Comparison of ENCODE assay signal across 9 mouse cellular contexts in genomic region chr11:116725031-116725948, GRCm38 (mm10). TPM values are rescaled to one million over a fixed set of nuclear protein-coding genes. Genes with fewer than 3 reads are reported as not detected.
DNase-seq lines count a peak whose midpoint lies in the region; ATAC-seq and TF ChIP-seq lines count a peak whose summit lies in the region.
"Had no signal": no experiment of that assay in that cellular context is flagged by ENCODE, and none has a peak within 500 bp of the region (broad histone marks: within the 10 kb centered on the region; RNA-seq: fewer than 3 reads in every experiment).

No protein-coding gene starts in this region.

- TF ChIP-seq CTCF in ES-Bruce4 (IDR thresholded peaks at IDR 0.05; ENCODE audit: low read depth, low read length): no peak

- WGBS in heart, embryonic 15.5 days: 37% methylated on average over 27 of the region's 27 CpGs
- 41% methylated on average over 27 of the region's 27 CpGs for WGBS in limb, embryonic 14.5 days

- no peak overlapping the region for H3K27ac ChIP-seq in heart, embryonic 15.5 days
- peak overlapping the region; percentile 78 for H3K27ac ChIP-seq in ES-Bruce4 (ENCODE audit: insufficient read depth, low read length)
- H3K27ac ChIP-seq in limb, embryonic 14.5 days (replicated peaks; ENCODE audit: low read depth, low read length): no peak overlapping the region

- no peak overlapping the region for H3K4me3 ChIP-seq in heart, embryonic 15.5 days
- peak overlapping the region; percentile 81 for H3K4me3 ChIP-seq in ES-Bruce4 (ENCODE audit: low read depth, low read length)
- no peak overlapping the region for H3K4me3 ChIP-seq in limb, embryonic 14.5 days (replicated peaks; ENCODE audit: low read length)

- no peaks in the 10 kb centered on the region for H3K36me3 ChIP-seq in heart, embryonic 15.5 days
- no peaks in the 10 kb centered on the region for H3K36me3 ChIP-seq in ES-Bruce4 (ENCODE audit: control insufficient read depth, insufficient read depth, low read length, poor library complexity, severe bottlenecking)
- H3K36me3 ChIP-seq in limb, embryonic 14.5 days (ENCODE audit: control insufficient read depth, insufficient read depth, low read length): no peaks in the 10 kb centered on the region

- TF ChIP-seq EP300 in ES-Bruce4 (IDR thresholded peaks at IDR 0.05; ENCODE audit: insufficient read depth, low read depth, low read length): peak; percentile 87

- H3K9me3 ChIP-seq in heart, embryonic 15.5 days (replicated peaks): no peaks in the 10 kb centered on the region
- H3K9me3 ChIP-seq in ES-Bruce4 (replicated peaks; ENCODE audit: control insufficient read depth, insufficient read depth, low read length, poor library complexity, severe bottlenecking): no peaks in the 10 kb centered on the region
- H3K9me3 ChIP-seq in limb, embryonic 14.5 days (ENCODE audit: control insufficient read depth, low read length): no peaks in the 10 kb centered on the region

- H3K4me1 ChIP-seq in heart, embryonic 15.5 days (replicated peaks): no peaks in the 10 kb centered on the region
- H3K4me1 ChIP-seq in ES-Bruce4 (ENCODE audit: control insufficient read depth, insufficient read depth, low read length): peaks cover 6% of the 10 kb centered on the region
- H3K4me1 ChIP-seq in limb, embryonic 14.5 days (ENCODE audit: control insufficient read depth, insufficient read depth, low read length): peaks cover 8% of the 10 kb centered on the region

- no peak; the same call in 1 of the 2 replicates for ATAC-seq in heart, embryonic 15.5 days (replicated peaks; ENCODE audit: insufficient number of reproducible peaks, insufficient read depth, low FRiP score, low read depth)
- ATAC-seq in limb, embryonic 14.5 days (ENCODE audit: low FRiP score, low read depth): peak; percentile 63; the same call in 1 of the 2 replicates
- ATAC-seq in CD4-positive, CD25-positive, alpha-beta regulatory T cell, adult 4 months: no peak

- H3K9ac ChIP-seq in heart, embryonic 15.5 days: no peak overlapping the region
- peak overlapping the region; percentile 68 for H3K9ac ChIP-seq in ES-Bruce4 (ENCODE audit: low read depth, poor library complexity, severe bottlenecking)
- H3K9ac ChIP-seq in limb, embryonic 14.5 days (ENCODE audit: low read depth, low read length, severe bottlenecking): no peak overlapping the region

- TF ChIP-seq POLR2A in ES-Bruce4 (IDR thresholded peaks at IDR 0.05; ENCODE audit: insufficient read depth, low read length): peak; percentile 97
- no peak for TF ChIP-seq POLR2A in limb, embryonic 14.5 days (IDR thresholded peaks at IDR 0.05; ENCODE audit: borderline replicate concordance, extremely low read depth, insufficient read depth, insufficient read length)

- DNase-seq in heart, adult 18-20 months: no peak
- DNase-seq in embryo, embryonic 11 days: peak; percentile 56
- peak; percentile 34 for DNase-seq in limb, embryonic 14.5 days (ENCODE audit: low spot score)
- DNase-seq in MN1 (ENCODE audit: low spot score): no peak
- no peak for DNase-seq in thymus, adult 18-20 months

- H3K27me3 ChIP-seq in heart, embryonic 15.5 days: no peaks in the 10 kb centered on the region
- H3K27me3 ChIP-seq in ES-Bruce4 (ENCODE audit: control insufficient read depth, insufficient read depth, low read length, poor library complexity, severe bottlenecking): no peaks in the 10 kb centered on the region
- H3K27me3 ChIP-seq in limb, embryonic 14.5 days (ENCODE audit: control insufficient read depth, insufficient read depth, low read length): no peaks in the 10 kb centered on the region

- H3K4me2 ChIP-seq in heart, embryonic 15.5 days: peak overlapping the region; percentile 10; the same call in 1 of the 2 replicates
- peak overlapping the region; percentile 11; the same call in 1 of the 2 replicates for H3K4me2 ChIP-seq in limb, embryonic 14.5 days (replicated peaks; ENCODE audit: low read depth, low read length, severe bottlenecking)

RNA-seq across cellular contexts. Expression of gene St6galnac1, which starts 50.0 kb away (rescaled TPM):
- not detected in 2 replicates for polyA plus RNA-seq in heart, embryonic 15.5 days (2015; fragmentation: Nextera tagmentation; extraction: Ambion mirVana)
- not detected for total RNA-seq in heart, adult 18-20 months (2021)
- not detected in 2 replicates for polyA plus RNA-seq in ES-Bruce4 (2011; ENCODE audit: insufficient read depth, insufficient read length, low read depth, missing spikeins)
- not detected in 2 replicates for polyA plus RNA-seq in limb, embryonic 14.5 days (2012; rRNA removed)
- not detected in 2 replicates for polyA plus RNA-seq in limb, embryonic 14.5 days (2014; fragmentation: Nextera tagmentation; extraction: Ambion mirVana)
- polyA plus RNA-seq in CD4-positive, CD25-positive, alpha-beta regulatory T cell, adult 4 months (2017; shearing (Covaris generic)): under 1 TPM; 0.49 to 0.55 TPM
- polyA plus RNA-seq: gonadal fat pad, adult 2 months had no signal

Comparison
In these comparisons a context has a peak if more than half of its experiments do, and no peak if none do; other contexts are left out.
1. DNase-seq: peak in embryo, embryonic 11 days (single experiment) and limb, embryonic 14.5 days (single experiment); none in heart, adult 18-20 months (0 of 2), MN1 (single experiment) and thymus, adult 18-20 months (0 of 2).